9 mouse cellular contexts compared by ENCODE assay signal in the genomic region with DNA sequence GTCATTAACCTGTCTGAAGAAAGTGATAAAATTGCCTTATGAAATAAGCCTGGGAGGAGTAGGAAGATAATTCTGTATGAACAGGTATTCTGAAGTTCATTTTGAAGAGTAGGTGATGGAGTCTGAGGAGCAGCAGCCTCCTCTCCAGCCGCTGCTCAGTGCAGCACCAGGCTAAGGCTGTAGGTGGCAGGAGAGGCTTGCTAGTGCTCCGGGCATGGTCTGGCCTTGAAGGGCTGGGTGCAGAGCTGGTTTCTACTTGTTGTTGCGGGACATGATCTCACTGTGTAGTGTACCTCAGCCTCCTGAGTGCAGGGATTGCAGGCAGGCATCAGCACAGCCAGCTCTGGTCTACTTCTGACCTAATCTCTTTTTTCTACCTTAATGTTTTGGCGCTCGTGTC. TPM values are rescaled to one million over a fixed set of nuclear protein-coding genes. Genes with fewer than 3 reads are reported as not detected.
DNase-seq lines count a peak whose midpoint lies in the region; ATAC-seq and TF ChIP-seq lines count a peak whose summit lies in the region.
"Had no signal": no experiment of that assay in that cellular context is flagged by ENCODE, and none has a peak within 500 bp of the region (broad histone marks: within the 10 kb centered on the region; RNA-seq: fewer than 3 reads in every experiment).

No protein-coding gene starts in this region.

- peaks cover 2% of the 10 kb centered on the region for H3K79me3 ChIP-seq in C2C12 (ENCODE audit: low read depth)

- H3ac ChIP-seq in C2C12 (ENCODE audit: control insufficient read depth, insufficient read length, low read depth) = no peak overlapping the region

- peaks cover 5% of the 10 kb centered on the region for H3K79me2 ChIP-seq in C2C12 (ENCODE audit: control insufficient read depth, insufficient read depth)

- H3K27ac ChIP-seq in heart, embryonic 15.5 days = no peak overlapping the region
- no peak overlapping the region for H3K27ac ChIP-seq in liver, embryonic 13.5 days
- H3K27ac ChIP-seq in neural tube, embryonic 14.5 days (ENCODE audit: low read depth, low read length) = no peak overlapping the region

- H3K36me3 ChIP-seq in C2C12 (ENCODE audit: control insufficient read depth, insufficient read depth) = peaks cover 87% of the 10 kb centered on the region
- peaks cover 65% of the 10 kb centered on the region for H3K36me3 ChIP-seq in heart, embryonic 15.5 days
- peaks cover 77% of the 10 kb centered on the region for H3K36me3 ChIP-seq in liver, embryonic 13.5 days
- peaks cover 31% of the 10 kb centered on the region; the same call in 1 of the 2 replicates for H3K36me3 ChIP-seq in neural tube, embryonic 14.5 days (ENCODE audit: control insufficient read depth, insufficient read depth, low read length)

- peak; percentile 98 for ATAC-seq in activated CD4-positive, CD25-positive, alpha-beta regulatory T cell, adult 4 months
- ATAC-seq in erythroid progenitor cell, adult 5-6 weeks (replicated peaks; ENCODE audit: low FRiP score, poor library complexity, severe bottlenecking) = peak; percentile 75
- ATAC-seq in heart, embryonic 15.5 days (replicated peaks; ENCODE audit: insufficient number of reproducible peaks, insufficient read depth, low FRiP score, low read depth) = peak; percentile 73
- peak; percentile 68; the same call in 1 of the 2 replicates for ATAC-seq in liver, embryonic 13.5 days (ENCODE audit: low read depth)
- ATAC-seq in neural tube, embryonic 14.5 days (ENCODE audit: low read depth) = peak; percentile 88; the same call in 1 of the 2 replicates

- H3K4me3 ChIP-seq in C2C12 (ENCODE audit: insufficient read depth, poor library complexity, severe bottlenecking) = no peak overlapping the region
- no peak overlapping the region for H3K4me3 ChIP-seq in heart, embryonic 15.5 days
- no peak overlapping the region for H3K4me3 ChIP-seq in liver, embryonic 13.5 days (replicated peaks)
- no peak overlapping the region for H3K4me3 ChIP-seq in neural tube, embryonic 14.5 days (ENCODE audit: low read depth, low read length)
- H3K4me3 ChIP-seq: erythroblast, embryonic 14.5 days had no signal

- no peaks in the 10 kb centered on the region for H3K27me3 ChIP-seq in C2C12 (ENCODE audit: control insufficient read depth, insufficient read depth, insufficient read length)
- H3K27me3 ChIP-seq in heart, embryonic 15.5 days = no peaks in the 10 kb centered on the region
- no peaks in the 10 kb centered on the region for H3K27me3 ChIP-seq in liver, embryonic 13.5 days
- H3K27me3 ChIP-seq in neural tube, embryonic 14.5 days (ENCODE audit: control insufficient read depth, insufficient read depth, low read length) = no peaks in the 10 kb centered on the region

- WGBS in heart, embryonic 15.5 days = 56% methylated on average over 5 of the region's 5 CpGs
- WGBS in liver, embryonic 13.5 days (ENCODE audit: insufficient replicate concordance) = 69% methylated on average over 5 of the region's 5 CpGs
- WGBS in neural tube, embryonic 14.5 days = 78% methylated on average over 5 of the region's 5 CpGs

- DNase-seq in kidney, postnatal 10 days = peak; percentile 83
- no peak for DNase-seq in liver, embryonic 13.5 days
- DNase-seq in testis, postnatal 10 days (ENCODE audit: low spot score) = peak; percentile 85

- no peaks in the 10 kb centered on the region for H3K9me3 ChIP-seq in heart, embryonic 15.5 days (replicated peaks)
- no peaks in the 10 kb centered on the region for H3K9me3 ChIP-seq in liver, embryonic 13.5 days (replicated peaks)
- H3K9me3 ChIP-seq in neural tube, embryonic 14.5 days (ENCODE audit: control insufficient read depth, low read length) = no peaks in the 10 kb centered on the region

- peak; percentile 14 for TF ChIP-seq CTCF in C2C12 (IDR thresholded peaks at IDR 0.05; ENCODE audit: control insufficient read depth, insufficient read depth, insufficient read length)

- H3K4me1 ChIP-seq in heart, embryonic 15.5 days (replicated peaks) = no peaks in the 10 kb centered on the region
- H3K4me1 ChIP-seq in liver, embryonic 13.5 days (replicated peaks) = no peaks in the 10 kb centered on the region
- H3K4me1 ChIP-seq in neural tube, embryonic 14.5 days (ENCODE audit: control insufficient read depth, insufficient read depth, low read length) = no peaks in the 10 kb centered on the region

- no peak overlapping the region for H3K9ac ChIP-seq in heart, embryonic 15.5 days
- H3K9ac ChIP-seq in liver, embryonic 13.5 days = no peak overlapping the region
- H3K9ac ChIP-seq in neural tube, embryonic 14.5 days (replicated peaks; ENCODE audit: low read depth, low read length) = no peak overlapping the region

- no peak overlapping the region for H3K4me2 ChIP-seq in heart, embryonic 15.5 days
- H3K4me2 ChIP-seq in liver, embryonic 13.5 days = no peak overlapping the region
- no peak overlapping the region for H3K4me2 ChIP-seq in neural tube, embryonic 14.5 days (ENCODE audit: low read depth, low read length)

TF ChIP-seq in C2C12, 6 proteins besides CTCF, POLR2A, EP300 and RAD21:
- TF ChIP-seq MAX (IDR thresholded peaks at IDR 0.05) = no peak
- no peak for TF ChIP-seq MYOG (IDR thresholded peaks at IDR 0.05; ENCODE audit: control insufficient read depth, extremely low read depth, insufficient read length)
- TF ChIP-seq CEBPB (IDR thresholded peaks at IDR 0.05; ENCODE audit: low read depth) = no peak
- no peak for TF ChIP-seq MYOD1 (IDR thresholded peaks at IDR 0.05; ENCODE audit: control insufficient read depth, insufficient read length, low read depth)
- no peak for TF ChIP-seq USF1 (IDR thresholded peaks at IDR 0.05; ENCODE audit: low read depth)
- TF ChIP-seq FOSL1 (IDR thresholded peaks at IDR 0.05; ENCODE audit: insufficient read depth, low read length, poor library complexity, severe bottlenecking) = no peak

RNA-seq across cellular contexts. Expression of gene Nol10, which starts 18.7 kb away (rescaled TPM):
- polyA plus RNA-seq in C2C12 (2012; fragmentation: generic; extraction: Trizol) = 20.3 TPM
- polyA plus RNA-seq in activated CD4-positive, CD25-positive, alpha-beta regulatory T cell, adult 4 months (2017; shearing (Covaris generic)) = 10 to 100 TPM; 25.4 to 29.9 TPM
- total RNA-seq in erythroid progenitor cell, adult 5-6 weeks (2015; ENCODE audit: low replicate concordance) = 4.2 and 8.6 TPM in 2 replicates
- total RNA-seq in erythroid progenitor cell, adult 5-6 weeks (2017; ENCODE audit: low replicate concordance) = 3.1 and 5.6 TPM in 2 replicates
- 11.2 and 13.0 TPM in 2 replicates for polyA plus RNA-seq in heart, embryonic 15.5 days (2015; fragmentation: Nextera tagmentation; extraction: Ambion mirVana)
- polyA plus RNA-seq in liver, embryonic 13.5 days (2015; fragmentation: Nextera tagmentation; extraction: Ambion mirVana) = 18.1 and 22.4 TPM in 2 replicates
- 19.8 and 23.2 TPM in 2 replicates for polyA plus RNA-seq in neural tube, embryonic 14.5 days (2014; fragmentation: Nextera tagmentation; extraction: Ambion mirVana)

RNA-seq across cellular contexts. Expression of gene Atp6v1c2, which starts 37.8 kb away (rescaled TPM):
- polyA plus RNA-seq in C2C12 (2012; fragmentation: generic; extraction: Trizol) = 0.35 TPM
- under 1 TPM in 1 of 2 experiments, not detected in 1; 0.34 TPM for polyA plus RNA-seq in activated CD4-positive, CD25-positive, alpha-beta regulatory T cell, adult 4 months (2017; shearing (Covaris generic))
- total RNA-seq in erythroid progenitor cell, adult 5-6 weeks (2015; ENCODE audit: low replicate concordance) = not detected in 2 replicates
- total RNA-seq in erythroid progenitor cell, adult 5-6 weeks (2017; ENCODE audit: low replicate concordance) = not detected in 2 replicates
- 0.35 and 0.51 TPM in 2 replicates for polyA plus RNA-seq in heart, embryonic 15.5 days (2015; fragmentation: Nextera tagmentation; extraction: Ambion mirVana)
- polyA plus RNA-seq in liver, embryonic 13.5 days (2015; fragmentation: Nextera tagmentation; extraction: Ambion mirVana) = not detected in 2 replicates
- polyA plus RNA-seq in neural tube, embryonic 14.5 days (2014; fragmentation: Nextera tagmentation; extraction: Ambion mirVana) = 0.37 and 0.70 TPM in 2 replicates
- polyA plus RNA-seq: erythroblast, embryonic 14.5 days had no signal
